Mouse (Mus musculus) retina, adult 2 months (tissue): ENCODE data around the gene Wap.
"Not testable (repeated sequence)": the region's sequence is repeated elsewhere in the genome, so short reads cannot be mapped to it uniquely, and the experiment has no call there.

Source experiments
- DNase-seq: peaks from one replicate; pipeline ENCODE4 v3.0.0-alpha.2; 2012; ENCODE audit warnings: low read depth, low spot score

Gene Wap

GRCm38 (mm10) chr11:6638537-6638936, at the start of gene Wap:
TSS of gene Wap (minus strand) at chr11:6638637.
- DNase-seq, result no peak

GRCm38 (mm10) chr11:6684741-6685140, 46.3 kb upstream of the Wap start:
- DNase-seq, result no peak

DNA sequence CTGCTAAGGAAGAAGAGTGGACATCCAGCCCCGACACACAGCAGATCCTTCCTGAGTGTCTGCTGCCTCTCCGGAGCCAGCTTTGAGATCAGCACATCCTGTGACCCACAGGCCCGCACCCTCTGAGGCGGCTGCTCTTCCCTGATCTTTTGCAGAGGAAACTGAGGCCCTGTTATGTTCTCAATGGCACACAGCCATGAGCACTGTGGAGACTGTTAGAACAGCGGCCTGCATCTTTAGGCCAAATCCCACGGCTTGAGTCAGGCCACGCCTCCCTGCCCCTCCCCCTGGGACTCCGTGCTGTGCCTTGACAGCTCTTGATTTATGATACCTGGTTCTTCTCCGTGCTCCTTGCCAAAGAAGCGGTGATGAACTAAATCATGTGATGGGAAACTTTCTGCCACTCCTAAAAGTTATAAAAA, 42.0 kb upstream of the Wap start:
- no peak for DNase-seq

DNA sequence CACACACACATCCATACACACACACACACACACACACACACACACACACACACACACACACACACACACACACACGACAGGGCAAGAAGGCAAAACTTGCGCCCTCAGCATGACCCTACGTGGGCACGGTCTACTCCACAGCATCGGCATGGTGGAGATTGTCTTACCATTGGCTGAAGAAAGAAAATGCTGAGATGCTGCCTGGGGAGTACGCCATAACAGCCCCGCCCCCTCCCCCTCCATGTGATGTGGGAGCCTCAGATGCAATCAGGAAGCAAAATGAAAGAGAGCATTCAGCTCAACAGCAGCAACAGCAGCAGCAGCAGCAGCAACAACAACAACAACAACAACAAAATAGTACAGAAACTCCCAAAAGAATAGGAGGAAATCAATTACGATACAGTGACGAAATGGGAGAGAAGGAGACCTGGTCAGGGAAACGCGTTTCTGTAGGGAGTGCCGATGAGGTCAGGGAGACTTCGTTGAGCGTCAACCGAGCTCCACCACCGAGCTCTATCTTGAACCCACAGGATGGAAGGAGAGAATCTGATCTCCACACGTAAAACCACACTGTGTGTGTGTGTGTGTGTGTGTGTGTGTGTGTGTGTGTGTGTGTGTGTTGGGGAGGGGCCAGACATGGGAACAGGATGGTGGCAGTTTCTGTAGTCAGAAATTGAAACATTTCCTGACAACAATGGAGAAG, 41.4 kb upstream of the Wap start:
- DNase-seq, result no peak

- no peak for DNase-seq
Observed at GRCm38 (mm10) chr11:6677530-6677929, 39.1 kb upstream of the Wap start.

- DNase-seq, result no peak
Observed at GRCm38 (mm10) chr11:6676641-6677040, 38.2 kb upstream of the Wap start.

DNA sequence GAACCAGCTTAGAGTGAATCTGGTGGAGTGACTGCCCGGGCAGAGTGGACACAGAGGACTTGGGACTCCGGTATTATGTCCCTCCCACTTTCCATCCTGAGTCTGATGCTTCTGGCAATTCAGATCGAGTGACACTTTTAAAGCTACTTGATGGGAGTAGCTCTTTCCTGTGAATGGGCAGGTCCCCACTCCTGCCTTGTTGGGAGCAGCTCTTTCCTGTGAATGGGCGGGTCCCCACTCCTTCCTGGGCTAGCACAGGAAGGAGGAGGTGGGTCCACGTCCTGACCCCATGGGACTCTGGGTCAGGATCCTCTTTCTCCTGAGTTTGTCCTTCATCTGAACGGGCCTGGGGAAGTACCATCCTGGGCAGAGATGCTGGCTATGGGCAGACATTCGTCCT, 37.0 kb upstream of the Wap start:
- no peak for DNase-seq

GRCm38 (mm10) chr11:6674701-6675100, 36.3 kb upstream of the Wap start:
- DNase-seq, result no peak

DNA sequence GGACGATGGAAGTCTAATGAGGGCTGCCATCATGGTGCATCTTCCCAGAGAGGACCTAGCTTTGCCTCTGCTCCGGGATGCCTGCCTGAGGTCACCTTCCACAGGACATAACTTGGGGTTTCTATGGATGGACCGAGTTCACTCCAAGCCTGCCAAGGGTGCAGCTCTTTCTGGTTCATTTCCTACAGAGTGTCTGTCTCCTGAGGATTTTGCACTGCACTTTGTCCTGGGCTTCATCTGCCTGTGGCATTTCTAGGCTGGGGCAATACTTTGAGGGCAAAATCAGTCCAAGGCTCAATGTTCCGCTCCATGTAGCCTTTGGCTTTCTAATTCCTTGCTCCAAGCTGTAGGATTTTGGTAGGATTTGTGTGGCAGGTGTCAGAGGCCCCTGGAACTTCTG, 32.4 kb upstream of the Wap start:
- no peak for DNase-seq

DNA sequence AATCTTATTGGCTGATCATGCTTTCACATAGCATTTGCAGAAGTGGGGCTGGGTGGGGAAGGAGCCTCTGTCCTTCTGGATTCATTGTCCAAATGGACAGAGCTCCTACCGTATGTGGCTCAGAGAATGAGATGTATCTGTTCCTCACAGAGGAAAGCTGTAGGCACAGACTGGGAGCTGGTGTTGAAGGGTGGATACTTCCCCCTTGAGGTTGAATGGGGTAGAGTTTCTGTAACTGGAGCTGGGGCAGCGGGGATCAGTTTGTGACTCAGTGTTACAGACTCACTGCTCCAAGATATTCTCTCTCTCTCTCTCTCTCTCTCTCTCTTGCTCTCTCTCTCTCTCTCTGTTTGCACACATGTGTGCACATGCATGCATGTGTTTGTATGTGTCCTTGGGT, 31.6 kb upstream of the Wap start:
- DNase-seq, result no peak

DNA sequence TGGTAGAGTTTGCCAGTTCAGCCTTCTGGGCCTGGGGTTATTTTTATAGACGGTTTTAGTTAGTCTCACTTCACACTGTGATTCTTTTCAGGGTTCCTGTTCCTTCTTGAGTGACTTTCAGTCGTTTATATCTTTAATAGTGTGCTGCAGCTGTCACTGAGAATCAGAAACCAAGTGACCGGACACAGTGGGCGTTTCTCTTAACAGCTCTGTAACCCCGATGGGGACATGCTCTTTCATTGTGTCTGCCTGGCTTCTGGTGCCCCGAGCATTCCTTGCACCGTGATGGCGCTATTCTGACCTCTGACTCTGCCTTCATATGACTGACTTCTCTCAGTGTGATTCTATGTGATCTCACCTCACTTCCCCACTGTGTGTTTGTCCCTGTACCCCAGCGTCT, 30.6 kb upstream of the Wap start:
- DNase-seq, result no peak

DNA sequence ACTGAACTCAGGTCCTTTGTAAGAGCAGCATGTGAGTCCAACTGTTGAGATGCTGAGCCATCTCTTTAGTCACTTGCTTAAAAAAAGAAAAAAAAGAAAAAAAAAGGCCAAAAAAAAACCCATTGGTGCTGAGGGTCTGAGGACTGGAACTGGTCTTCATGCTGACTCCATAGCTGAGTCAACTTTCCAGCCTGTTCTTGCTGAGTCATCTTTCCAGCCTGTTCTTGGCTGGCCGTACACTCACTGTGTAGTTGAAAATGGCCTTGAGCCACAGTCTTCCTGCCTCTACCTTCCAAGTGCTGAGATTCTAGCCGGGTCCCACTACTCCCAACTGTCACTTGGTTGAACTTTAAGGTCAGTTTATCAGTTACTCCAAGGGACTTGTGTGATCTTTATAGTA, 28.2 kb upstream of the Wap start:
- DNase-seq, result no peak

DNA sequence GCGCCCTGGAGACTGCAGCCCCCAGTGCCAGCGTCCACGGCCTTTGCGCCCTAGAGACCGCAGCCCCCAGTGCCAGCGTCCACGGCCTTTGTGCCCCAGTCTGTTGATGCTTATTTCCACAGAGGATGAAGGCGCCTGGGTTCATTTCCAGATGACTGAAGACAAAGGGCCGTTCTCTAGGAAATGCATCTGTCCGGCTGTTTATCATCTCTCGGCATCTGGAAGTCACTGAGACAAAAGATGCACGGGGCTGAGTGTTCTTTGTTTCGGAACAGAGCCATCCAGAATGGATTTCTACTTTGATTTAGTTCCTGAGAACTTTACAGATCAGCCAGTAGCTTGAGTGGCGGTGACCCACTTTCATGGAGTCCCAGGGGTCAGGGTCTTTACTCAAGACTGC, 22.8 kb upstream of the Wap start:
- DNase-seq, result no peak

GRCm38 (mm10) chr11:6658271-6658670, 19.8 kb upstream of the Wap start, which contains the start of gene Ramp3:
TSS of gene Ramp3 (plus strand) at chr11:6658521.
- peak; percentile 62 for DNase-seq

GRCm38 (mm10) chr11:6654903-6655302, 16.5 kb upstream of the Wap start:
- peak; percentile 82 for DNase-seq

- DNase-seq, result not testable (repeated sequence)
Observed at GRCm38 (mm10) chr11:6652978-6653377, 14.5 kb upstream of the Wap start.

GRCm38 (mm10) chr11:6650519-6650918, 12.1 kb upstream of the Wap start:
- DNase-seq, result no peak

DNA sequence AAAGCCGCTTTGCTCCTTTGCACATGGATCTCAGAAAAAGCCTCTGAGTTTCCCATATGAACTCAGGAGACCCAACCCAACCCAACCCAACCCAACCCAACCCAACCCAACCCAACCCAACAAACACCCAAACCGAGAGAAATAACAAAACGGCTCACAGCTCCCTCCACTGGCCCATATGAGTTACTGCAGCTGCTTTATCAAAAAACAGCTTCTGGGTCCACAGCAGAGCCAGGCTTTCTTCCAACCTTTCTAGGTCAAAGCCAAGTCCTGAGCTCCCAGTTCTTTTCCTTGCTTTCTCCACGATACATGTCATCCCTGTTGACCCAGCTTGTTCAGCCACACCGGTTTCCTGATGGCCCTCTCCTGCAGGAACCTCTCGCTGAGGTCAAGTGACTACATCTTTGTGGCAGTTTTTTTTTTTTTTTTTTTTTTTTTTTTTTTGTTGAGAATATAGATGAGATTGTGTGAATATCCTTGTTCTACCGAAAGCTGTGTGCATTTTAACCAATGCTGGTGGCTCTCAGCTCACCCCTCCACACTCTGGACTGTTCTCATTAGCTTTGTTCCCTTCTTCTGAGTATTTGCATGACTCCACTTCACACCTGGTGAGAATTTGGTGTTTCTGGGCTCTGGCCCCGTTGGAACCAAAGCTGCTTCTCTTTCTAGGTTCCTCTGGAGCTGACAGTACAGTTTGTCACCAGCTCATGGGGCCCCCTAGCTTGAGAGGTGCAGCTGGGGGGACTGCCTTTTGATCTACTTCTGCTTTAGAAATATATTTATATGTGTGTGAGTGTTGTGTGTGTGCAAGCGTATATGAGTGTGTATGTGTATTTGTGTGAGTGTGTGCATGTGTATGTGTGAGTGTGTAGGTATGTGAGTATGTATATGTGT, 9.6 kb upstream of the Wap start:
- DNase-seq, result no peak

DNA sequence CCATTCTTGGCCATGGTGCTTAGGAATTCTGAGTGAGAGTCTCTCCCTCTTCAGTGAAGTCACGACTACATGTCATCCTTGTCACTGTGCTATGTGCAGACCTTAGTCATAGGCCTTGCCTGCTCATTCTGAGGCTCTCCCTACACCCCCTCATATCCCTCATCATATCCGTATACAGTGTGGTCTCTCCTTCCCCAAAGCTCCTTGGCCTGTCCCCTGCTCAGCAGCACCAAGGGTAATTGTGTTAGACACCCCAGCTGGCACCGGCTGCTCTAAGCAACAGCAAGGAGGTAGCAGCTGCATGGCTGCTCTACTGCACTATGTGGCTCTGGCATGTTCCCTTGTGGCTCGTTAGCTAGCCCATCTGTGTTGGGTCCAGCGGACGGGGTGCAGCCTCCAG, 6.1 kb upstream of the Wap start:
- DNase-seq, result no peak

- DNase-seq, result no peak
Observed at GRCm38 (mm10) chr11:6639072-6639471, 635 bp upstream of the Wap start.

- no peak for DNase-seq
Observed at GRCm38 (mm10) chr11:6636150-6636549, 2.3 kb downstream of the Wap start.

DNA sequence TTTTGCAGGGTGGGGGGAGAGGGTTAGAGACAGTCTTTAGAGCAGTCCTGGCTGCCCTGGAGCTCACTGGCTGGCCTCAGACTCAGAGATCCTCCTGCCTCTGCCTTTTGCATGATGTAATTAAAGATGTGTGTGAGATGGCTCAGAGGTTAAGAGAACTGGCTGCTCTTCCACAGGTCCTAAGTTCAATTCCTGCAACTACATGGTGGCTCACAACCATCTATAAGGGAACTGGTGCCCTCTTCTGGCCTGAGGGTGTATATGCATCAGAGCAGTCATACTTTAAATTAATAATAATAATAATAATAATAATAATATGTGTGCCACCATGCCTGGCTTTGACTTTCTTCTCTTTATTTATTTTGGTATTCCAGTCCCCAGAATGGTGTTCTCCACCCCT, 8.8 kb downstream of the Wap start:
- no peak for DNase-seq

DNA sequence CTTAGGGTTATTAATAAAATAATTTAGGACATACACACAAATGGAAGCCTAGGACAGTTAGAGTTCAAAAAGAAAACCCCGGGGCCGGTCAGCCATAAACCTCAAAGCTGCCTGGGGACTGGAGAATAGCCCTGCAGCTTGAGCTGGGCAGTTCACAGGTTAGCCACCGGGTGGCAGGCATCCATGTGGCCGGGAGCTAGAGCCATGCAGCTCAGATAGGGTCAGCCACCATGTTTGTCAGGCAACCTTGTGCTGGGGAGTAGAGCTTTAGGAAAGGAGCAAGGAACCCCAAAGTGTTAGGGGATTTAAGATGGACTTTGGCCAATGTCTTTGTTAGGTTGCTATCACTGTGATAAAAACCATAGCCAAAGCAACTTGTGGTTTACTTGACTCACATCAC, 9.9 kb downstream of the Wap start:
- no peak for DNase-seq
